Mouse (Mus musculus): ENCODE measurements around the gene Rgr. TPM values are rescaled to one million over a fixed set of nuclear protein-coding genes. Genes with fewer than 3 reads are reported as not detected.
A peak's percentile ranks its signal among the peaks of the same experiment; 100 is the strongest.

Rgr gene
- not detected in 2 replicates for polyA plus RNA-seq (2012; ENCODE audit: insufficient read depth, insufficient read length, missing spikeins)

DNA sequence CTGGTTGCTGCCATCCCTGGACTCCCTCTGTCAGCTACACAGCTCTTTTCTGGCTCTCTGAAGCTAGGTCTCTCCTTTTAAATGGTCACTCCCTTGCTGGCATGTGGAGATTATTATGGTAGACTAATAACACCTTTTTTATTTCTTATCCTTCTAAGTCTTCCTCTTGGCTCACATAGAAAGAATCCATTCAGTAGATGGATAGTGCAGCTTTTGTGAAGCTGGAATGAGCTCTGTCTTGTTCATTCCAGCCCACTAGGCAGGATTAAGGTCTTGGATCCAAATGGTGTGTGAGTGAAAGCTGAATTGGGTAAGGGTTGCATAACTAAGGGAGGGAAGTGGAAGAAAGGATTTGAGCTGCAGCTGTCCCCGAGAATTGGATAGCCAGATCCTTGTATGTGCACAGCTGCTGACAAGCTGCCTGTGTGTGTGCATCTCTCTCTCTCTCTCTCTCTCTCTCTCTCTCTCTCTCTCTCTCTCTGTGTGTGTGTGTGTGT lies at the start of gene Rgr:
Gene Rgr (minus strand): TSS at position 51 of the 497 bp plus-strand sequence.
- H3K4me1 ChIP-seq (ENCODE audit: control insufficient read depth, insufficient read depth, insufficient read length, low read length) = no peaks in the 10 kb centered on the region
- no peak within 1 kb of the TSS for H3K27ac ChIP-seq (replicated peaks; ENCODE audit: low read depth, low read length)
- H3K4me3 ChIP-seq (ENCODE audit: insufficient read depth, low read depth, low read length) = no peak within 1 kb of the TSS

GRCm38 (mm10) chr14:37097956-37098530 lies 49.3 kb upstream of the Rgr start, which contains the start of gene Cdhr1:
Gene Cdhr1, minus strand, starts transcription at chr14:37098347.
- Histone ChIP-seq H3K27ac (replicated peaks; ENCODE audit: low read depth, low read length) (no peak within 1 kb of the TSS), H3K4me3 (ENCODE audit: insufficient read depth, low read depth, low read length) (peak within 1 kb of the TSS; percentile 23), H3K4me1 (ENCODE audit: control insufficient read depth, insufficient read depth, insufficient read length, low read length) (0 out of 2 replicates have a peak, but pooled peaks cover 4% of the 10 kb centered on the region)

GRCm38 (mm10) chr14:37095556-37095955 lies 46.8 kb upstream of the Rgr start:
- Histone ChIP-seq H3K27ac (replicated peaks; ENCODE audit: low read depth, low read length) (no peak overlapping the region), H3K4me1 (ENCODE audit: control insufficient read depth, insufficient read depth, insufficient read length, low read length) (0 out of 2 replicates have a peak, but pooled peaks cover 4% of the 10 kb centered on the region), H3K4me3 (ENCODE audit: insufficient read depth, low read depth, low read length) (no peak overlapping the region)

GRCm38 (mm10) chr14:37094436-37094835 lies 45.7 kb upstream of the Rgr start:
- H3K4me3 ChIP-seq (ENCODE audit: insufficient read depth, low read depth, low read length) = no peak overlapping the region
- 0 out of 2 replicates have a peak, but pooled peaks cover 4% of the 10 kb centered on the region for H3K4me1 ChIP-seq (ENCODE audit: control insufficient read depth, insufficient read depth, insufficient read length, low read length)
- no peak overlapping the region for H3K27ac ChIP-seq (replicated peaks; ENCODE audit: low read depth, low read length)

DNA sequence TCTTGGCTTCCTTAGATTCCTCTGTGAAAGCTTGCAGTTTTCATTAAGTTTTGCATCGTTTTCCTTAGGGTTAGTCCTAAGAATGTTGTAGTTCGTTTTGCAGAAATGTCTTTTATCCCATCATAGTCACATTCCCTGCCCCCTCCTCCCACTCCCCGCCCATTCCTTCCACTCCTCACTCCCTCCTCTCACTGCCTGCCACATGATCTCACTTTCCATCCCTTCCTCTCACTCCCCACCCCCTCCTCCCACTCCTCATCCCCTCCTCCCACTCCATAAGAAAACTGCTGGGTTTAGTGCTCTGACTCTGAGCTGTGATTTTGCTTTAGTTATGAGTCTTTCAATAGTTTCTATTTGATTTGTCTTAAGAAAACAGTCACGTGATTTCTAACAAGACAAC lies 35.0 kb upstream of the Rgr start:
- H3K27ac ChIP-seq (replicated peaks; ENCODE audit: low read depth, low read length) = no peak overlapping the region
- H3K4me1 ChIP-seq (ENCODE audit: control insufficient read depth, insufficient read depth, insufficient read length, low read length) = no peaks in the 10 kb centered on the region
- no peak overlapping the region for H3K4me3 ChIP-seq (ENCODE audit: insufficient read depth, low read depth, low read length)

GRCm38 (mm10) chr14:37080724-37081123 lies 32.0 kb upstream of the Rgr start:
- Histone ChIP-seq H3K4me1 (ENCODE audit: control insufficient read depth, insufficient read depth, insufficient read length, low read length) (no peaks in the 10 kb centered on the region), H3K27ac (replicated peaks; ENCODE audit: low read depth, low read length) (no peak overlapping the region)

GRCm38 (mm10) chr14:37068516-37068915 lies 19.8 kb upstream of the Rgr start:
- Histone ChIP-seq H3K4me1 (ENCODE audit: control insufficient read depth, insufficient read depth, insufficient read length, low read length) (no peaks in the 10 kb centered on the region), H3K27ac (replicated peaks; ENCODE audit: low read depth, low read length) (no peak overlapping the region), H3K4me3 (ENCODE audit: insufficient read depth, low read depth, low read length) (no peak overlapping the region)

More at GRCm38 (mm10) chr14:37080724-37081123, 32.0 kb upstream of the Rgr start:
- no peak overlapping the region for H3K4me3 ChIP-seq (ENCODE audit: insufficient read depth, low read depth, low read length)

GRCm38 (mm10) chr14:37067629-37068028 lies 18.9 kb upstream of the Rgr start, which contains the start of gene Lrit2:
Gene Lrit2, plus strand, starts transcription at chr14:37067929.
- no peaks in the 10 kb centered on the region for H3K4me1 ChIP-seq (ENCODE audit: control insufficient read depth, insufficient read depth, insufficient read length, low read length)
- no peak within 1 kb of the TSS for H3K4me3 ChIP-seq (ENCODE audit: insufficient read depth, low read depth, low read length)
- H3K27ac ChIP-seq (replicated peaks; ENCODE audit: low read depth, low read length) = no peak within 1 kb of the TSS

DNA sequence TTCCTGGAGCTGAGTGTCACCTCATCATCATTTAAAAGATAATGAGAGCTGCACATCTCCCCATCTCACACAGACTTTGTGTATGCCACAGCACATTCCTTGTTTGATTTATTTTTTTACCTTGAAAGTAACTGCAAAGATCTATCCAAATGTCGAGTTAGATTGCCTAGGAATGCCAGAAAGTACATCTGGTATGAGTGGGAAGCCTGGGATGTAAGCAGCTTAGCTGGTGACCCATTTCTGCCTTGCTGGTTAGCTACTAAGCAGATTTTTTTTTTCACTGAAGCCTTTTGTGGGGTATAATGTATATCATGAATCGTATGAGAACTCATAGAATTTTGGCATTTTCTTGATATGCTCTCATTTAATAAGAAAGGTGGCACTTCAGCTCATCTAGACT lies 17.9 kb upstream of the Rgr start:
- H3K4me1 ChIP-seq (ENCODE audit: control insufficient read depth, insufficient read depth, insufficient read length, low read length) = no peaks in the 10 kb centered on the region
- H3K4me3 ChIP-seq (ENCODE audit: insufficient read depth, low read depth, low read length) = no peak overlapping the region
- H3K27ac ChIP-seq (replicated peaks; ENCODE audit: low read depth, low read length) = no peak overlapping the region

- Histone ChIP-seq H3K4me3 (ENCODE audit: insufficient read depth, low read depth, low read length) (no peak overlapping the region), H3K27ac (replicated peaks; ENCODE audit: low read depth, low read length) (no peak overlapping the region), H3K4me1 (ENCODE audit: control insufficient read depth, insufficient read depth, insufficient read length, low read length) (no peaks in the 10 kb centered on the region)
Observed at GRCm38 (mm10) chr14:37064849-37065248, 16.1 kb upstream of the Rgr start.

- H3K27ac ChIP-seq (replicated peaks; ENCODE audit: low read depth, low read length) = no peak overlapping the region
- H3K4me3 ChIP-seq (ENCODE audit: insufficient read depth, low read depth, low read length) = no peak overlapping the region
- no peaks in the 10 kb centered on the region for H3K4me1 ChIP-seq (ENCODE audit: control insufficient read depth, insufficient read depth, insufficient read length, low read length)
Observed at GRCm38 (mm10) chr14:37034432-37034831, 14.3 kb downstream of the Rgr start.

DNA sequence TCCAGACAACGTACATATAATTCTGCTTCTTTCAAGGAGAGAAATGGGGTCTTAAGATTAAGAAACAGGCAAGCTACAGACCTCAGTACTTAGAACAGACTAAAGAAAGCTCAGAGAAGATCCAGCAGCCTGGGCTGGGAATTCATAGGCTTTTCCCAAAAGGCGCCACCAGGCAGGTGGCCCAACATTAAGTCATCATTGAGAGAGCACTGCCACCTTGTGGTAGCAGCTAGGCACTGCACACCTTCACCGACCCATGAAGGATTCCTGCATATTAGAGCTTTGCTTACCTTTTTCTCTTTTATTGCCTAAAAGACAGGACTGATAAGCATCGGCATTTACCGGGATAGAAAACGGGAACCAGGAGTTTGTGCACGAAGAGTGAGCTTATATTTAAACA lies 15.5 kb downstream of the Rgr start:
- H3K4me1 ChIP-seq (ENCODE audit: control insufficient read depth, insufficient read depth, insufficient read length, low read length) = no peaks in the 10 kb centered on the region
- no peak overlapping the region for H3K27ac ChIP-seq (replicated peaks; ENCODE audit: low read depth, low read length)
- no peak overlapping the region for H3K4me3 ChIP-seq (ENCODE audit: insufficient read depth, low read depth, low read length)

GRCm38 (mm10) chr14:37032481-37033104 lies 16.2 kb downstream of the Rgr start:
- Histone ChIP-seq H3K27ac (replicated peaks; ENCODE audit: low read depth, low read length) (no peak overlapping the region), H3K4me3 (ENCODE audit: insufficient read depth, low read depth, low read length) (no peak overlapping the region), H3K4me1 (ENCODE audit: control insufficient read depth, insufficient read depth, insufficient read length, low read length) (no peaks in the 10 kb centered on the region)

- no peak overlapping the region for H3K4me3 ChIP-seq (ENCODE audit: insufficient read depth, low read depth, low read length)
- H3K27ac ChIP-seq (replicated peaks; ENCODE audit: low read depth, low read length) = no peak overlapping the region
- H3K4me1 ChIP-seq (ENCODE audit: control insufficient read depth, insufficient read depth, insufficient read length, low read length) = no peaks in the 10 kb centered on the region
Observed at GRCm38 (mm10) chr14:37028555-37028954, 20.2 kb downstream of the Rgr start.

DNA sequence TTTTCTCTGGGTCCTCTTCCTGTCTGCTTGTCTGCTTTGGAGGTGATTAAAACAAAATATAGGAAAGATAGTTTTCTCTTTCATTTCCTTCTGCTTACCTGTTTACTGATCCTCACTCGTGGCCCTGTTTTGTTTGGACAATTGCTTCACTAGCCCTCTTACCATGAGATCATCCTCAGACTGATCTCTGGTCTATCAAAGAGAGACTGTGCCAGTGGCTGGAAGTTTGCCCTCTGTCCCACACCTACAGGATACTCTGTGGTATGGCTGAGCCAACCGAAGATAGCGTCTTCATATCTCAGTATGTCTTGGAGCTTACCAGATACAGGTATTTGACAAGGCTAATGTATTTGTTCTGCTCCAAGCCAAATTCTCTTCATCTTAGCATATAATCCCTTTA lies 20.8 kb downstream of the Rgr start:
- H3K27ac ChIP-seq (replicated peaks; ENCODE audit: low read depth, low read length) = no peak overlapping the region
- H3K4me3 ChIP-seq (ENCODE audit: insufficient read depth, low read depth, low read length) = no peak overlapping the region
- H3K4me1 ChIP-seq (ENCODE audit: control insufficient read depth, insufficient read depth, insufficient read length, low read length) = no peaks in the 10 kb centered on the region

Data from brown adipose tissue, adult 24 weeks (tissue).